Mouse (Mus musculus): ENCODE results near the gene Tcp11l2. TPM values are rescaled to one million over a fixed set of nuclear protein-coding genes. Genes with fewer than 3 reads are reported as not detected.

Tcp11l2 gene
- total RNA-seq, 1 experiment from 2014 or later = 168 TPM

DNA sequence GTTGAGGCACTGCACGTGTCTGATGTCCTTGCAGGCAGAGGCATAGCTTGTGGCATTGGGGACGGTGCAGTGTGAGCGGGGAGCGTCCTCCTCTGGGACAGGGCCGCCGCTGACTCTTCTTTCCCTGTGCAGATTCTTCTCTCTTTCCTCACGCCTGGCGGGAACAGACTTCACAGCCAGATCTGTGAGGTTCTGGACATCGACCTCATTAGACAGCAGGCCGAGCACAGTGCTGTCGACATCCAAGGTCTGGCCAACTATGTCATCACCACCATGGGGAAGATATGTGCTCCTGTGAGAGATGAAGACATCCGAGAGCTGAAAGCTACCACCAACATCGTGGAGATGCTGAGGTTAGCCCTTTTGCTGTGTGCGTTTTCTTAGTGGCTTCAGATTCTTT lies 14.5 kb downstream of the Tcp11l2 start:
- ATAC-seq (ENCODE audit: extremely low read depth, insufficient number of reproducible peaks, low FRiP score, poor library complexity, severe bottlenecking) = no peak

DNA sequence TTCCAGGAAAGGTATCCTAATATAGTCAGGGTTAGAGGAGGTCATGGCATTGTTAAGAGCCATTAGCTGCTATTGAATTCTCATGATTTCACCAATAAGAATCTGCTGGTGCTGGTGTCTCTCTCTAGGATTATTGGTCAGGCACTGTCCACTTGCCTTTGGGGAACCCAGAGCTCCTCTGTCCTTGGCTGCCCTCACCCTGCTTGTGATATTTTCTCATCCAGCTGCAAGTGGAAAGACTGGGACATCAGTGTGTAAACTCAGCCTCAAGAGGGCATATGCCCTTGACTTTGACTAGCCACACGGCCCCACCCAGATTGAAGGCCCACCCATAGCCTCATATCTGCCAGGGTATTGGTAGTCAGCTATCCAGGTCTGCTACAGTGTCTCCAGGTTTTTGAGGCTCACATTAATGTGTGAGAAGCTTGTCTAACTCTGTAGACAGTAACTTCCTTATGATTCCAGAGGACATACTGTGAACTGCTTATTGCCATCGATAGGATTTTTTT lies 15.3 kb downstream of the Tcp11l2 start:
- ATAC-seq (ENCODE audit: extremely low read depth, insufficient number of reproducible peaks, low FRiP score, poor library complexity, severe bottlenecking) = no peak

DNA sequence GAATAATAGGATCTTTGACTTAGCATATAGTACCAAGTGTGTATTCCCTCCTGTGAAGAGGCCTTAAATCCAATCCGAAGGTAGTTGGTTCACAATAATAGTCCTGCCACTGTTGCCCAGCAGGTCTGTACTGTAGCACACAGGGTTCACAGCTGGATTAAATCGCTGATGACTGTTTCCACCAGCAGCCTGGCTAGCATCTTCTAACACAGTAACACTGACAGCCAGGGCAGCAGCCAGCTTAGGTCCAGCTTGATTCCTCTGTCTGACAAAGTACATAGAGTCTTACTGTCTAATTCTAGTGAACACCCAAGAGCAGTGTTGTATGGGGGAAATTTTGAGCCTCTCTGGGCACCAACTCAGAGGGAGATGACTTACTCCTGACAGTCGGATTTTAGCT lies 16.3 kb downstream of the Tcp11l2 start:
- no peak for ATAC-seq (ENCODE audit: extremely low read depth, insufficient number of reproducible peaks, low FRiP score, poor library complexity, severe bottlenecking)

DNA sequence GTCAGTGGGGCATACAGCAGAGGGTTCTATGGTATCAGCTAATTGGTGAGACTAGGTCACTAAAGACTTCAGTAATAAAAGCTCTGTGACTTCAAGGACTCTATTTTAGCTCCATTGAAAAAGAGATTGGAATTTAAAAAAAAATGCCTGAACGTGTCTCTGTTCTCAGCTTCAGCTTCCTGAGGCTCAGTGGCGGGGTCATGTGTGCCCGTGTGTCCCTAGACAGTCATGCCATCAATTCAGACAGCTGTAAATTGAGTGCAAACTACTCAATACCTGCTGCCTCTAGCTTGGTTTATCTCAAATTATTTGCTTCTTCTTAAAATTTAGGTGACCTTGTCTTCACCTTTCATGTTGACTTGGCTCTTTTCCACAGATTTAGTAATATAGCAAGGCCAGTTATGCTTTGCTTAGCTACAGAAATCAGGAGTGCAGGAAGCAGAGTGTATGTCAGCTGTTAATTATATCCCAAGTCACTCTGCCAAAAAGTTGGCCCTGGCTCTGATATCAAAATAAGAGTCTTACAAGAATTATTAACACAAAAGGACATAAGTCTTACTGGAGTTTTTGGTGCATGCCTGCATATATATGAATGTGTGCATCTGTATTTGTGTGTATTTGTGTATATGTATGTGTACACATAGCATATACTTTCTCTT lies 20.8 kb downstream of the Tcp11l2 start:
- ATAC-seq (ENCODE audit: extremely low read depth, insufficient number of reproducible peaks, low FRiP score, poor library complexity, severe bottlenecking) = no peak

DNA sequence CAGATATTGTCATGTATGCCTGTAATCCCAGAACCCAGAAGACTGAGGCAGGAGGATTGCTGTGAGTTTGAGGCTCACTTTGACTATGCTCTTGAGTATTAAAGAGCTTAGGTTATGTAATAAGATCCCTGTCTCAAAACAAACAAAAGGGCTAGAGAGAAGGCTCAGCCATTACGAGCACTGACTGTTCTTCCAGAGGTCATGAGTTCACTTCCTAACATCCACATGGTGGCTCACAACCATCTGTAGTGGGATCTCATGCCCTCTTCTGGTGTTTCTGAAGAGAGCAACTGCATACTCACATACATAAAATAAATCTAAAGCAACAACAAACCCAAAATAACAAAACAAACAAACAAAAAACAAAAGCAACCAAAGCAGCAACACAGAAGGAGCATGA lies 21.7 kb downstream of the Tcp11l2 start:
- no peak for ATAC-seq (ENCODE audit: extremely low read depth, insufficient number of reproducible peaks, low FRiP score, poor library complexity, severe bottlenecking)

DNA sequence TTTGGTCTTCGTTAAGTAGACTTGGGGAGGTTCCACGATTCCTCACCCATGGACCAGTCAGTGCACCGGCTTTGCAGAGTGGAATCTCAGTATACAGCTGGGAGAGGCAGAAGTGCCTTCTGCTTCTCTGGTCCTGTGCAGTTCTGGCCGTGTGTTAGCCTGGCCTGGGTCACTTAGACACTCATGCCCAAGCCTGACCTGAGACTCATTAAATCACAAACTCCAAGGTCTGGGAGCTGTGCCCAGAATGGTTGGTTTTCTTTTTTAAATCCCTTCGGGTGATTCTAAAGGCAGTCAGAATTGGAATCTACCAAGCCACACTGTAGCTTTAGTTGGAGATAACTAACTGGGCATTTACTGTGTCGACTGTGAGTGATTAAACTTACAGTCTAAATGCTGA lies 23.7 kb downstream of the Tcp11l2 start:
- no peak for ATAC-seq (ENCODE audit: extremely low read depth, insufficient number of reproducible peaks, low FRiP score, poor library complexity, severe bottlenecking)

DNA sequence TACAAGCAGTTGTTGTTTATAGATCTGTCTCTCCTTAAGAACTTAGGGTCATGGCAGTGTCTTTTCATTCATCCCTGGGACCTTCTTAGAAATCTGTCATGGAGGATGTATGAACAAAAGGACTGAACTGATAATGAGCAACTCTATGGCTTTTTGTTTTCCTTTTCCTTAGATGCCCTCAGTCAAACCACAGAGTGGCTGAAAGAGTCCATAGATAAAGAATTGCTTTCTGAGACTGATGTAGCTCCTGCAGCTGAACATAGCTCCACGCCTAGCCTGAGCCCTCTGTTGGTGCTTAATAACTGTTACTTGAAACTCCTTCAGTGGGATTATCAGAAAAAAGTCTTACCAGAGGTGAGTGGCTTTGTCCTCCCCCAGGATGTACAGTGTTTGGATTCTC lies 27.9 kb downstream of the Tcp11l2 start:
- no peak for ATAC-seq (ENCODE audit: extremely low read depth, insufficient number of reproducible peaks, low FRiP score, poor library complexity, severe bottlenecking)

DNA sequence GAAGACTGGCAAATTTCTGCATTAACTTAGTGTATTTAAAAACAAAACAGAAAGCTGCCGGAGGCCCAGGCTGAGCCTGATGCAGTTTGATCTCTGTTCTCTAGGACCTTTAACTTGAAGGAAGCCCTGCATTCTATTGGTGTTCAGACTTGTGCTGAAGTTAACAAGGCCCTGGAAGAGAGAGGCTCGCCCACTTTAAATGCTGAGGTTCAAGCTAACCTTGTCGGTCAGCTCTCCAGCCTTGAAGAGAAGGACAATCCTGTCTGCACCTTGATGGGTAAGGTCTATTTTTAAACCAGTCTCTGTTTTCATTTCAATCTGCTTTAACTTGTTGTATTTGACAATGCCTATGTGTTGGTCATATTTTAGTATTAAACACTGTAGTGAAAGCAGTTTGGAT lies 31.9 kb downstream of the Tcp11l2 start:
- ATAC-seq (ENCODE audit: extremely low read depth, insufficient number of reproducible peaks, low FRiP score, poor library complexity, severe bottlenecking) = no peak

DNA sequence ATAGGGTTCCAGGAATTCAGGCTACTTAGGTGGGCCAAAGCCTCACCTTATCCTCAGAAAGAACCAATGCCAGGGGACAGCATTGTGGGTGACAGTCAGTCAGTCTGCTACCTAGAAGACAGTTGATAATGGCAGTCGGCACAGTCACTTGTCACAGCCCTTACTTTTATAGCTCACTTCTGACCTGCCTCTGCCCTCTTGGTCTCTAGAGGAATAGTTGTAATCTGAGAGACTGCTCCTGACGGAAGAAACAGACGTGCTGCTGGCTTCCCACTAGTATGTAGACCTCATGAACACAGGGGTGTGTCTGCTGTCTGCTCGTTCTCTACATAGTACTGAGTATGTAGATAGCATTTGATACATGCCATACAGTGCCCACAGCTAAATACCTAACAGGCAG lies 33.9 kb downstream of the Tcp11l2 start:
- ATAC-seq (ENCODE audit: extremely low read depth, insufficient number of reproducible peaks, low FRiP score, poor library complexity, severe bottlenecking) = no peak

DNA sequence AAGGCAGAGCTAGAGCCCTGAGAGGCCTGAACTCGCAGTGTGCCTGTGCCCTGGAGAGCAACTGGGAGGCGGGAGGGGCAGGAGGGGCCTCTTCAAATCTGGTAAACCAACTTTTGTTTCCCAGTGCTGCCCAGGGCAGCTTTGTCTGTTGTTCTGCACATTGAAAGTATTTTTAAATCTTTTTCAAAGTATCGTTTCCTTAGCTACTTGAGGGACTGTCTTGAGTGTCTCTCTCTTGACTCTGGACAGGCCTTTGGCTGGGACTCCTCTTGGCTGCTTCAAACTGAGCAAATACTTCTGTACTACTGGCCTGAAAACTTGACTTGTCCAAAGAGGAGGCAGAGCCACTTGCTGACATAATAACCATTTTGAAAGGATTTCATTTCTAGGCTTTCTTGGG lies 34.4 kb downstream of the Tcp11l2 start:
- ATAC-seq (ENCODE audit: extremely low read depth, insufficient number of reproducible peaks, low FRiP score, poor library complexity, severe bottlenecking) = no peak

DNA sequence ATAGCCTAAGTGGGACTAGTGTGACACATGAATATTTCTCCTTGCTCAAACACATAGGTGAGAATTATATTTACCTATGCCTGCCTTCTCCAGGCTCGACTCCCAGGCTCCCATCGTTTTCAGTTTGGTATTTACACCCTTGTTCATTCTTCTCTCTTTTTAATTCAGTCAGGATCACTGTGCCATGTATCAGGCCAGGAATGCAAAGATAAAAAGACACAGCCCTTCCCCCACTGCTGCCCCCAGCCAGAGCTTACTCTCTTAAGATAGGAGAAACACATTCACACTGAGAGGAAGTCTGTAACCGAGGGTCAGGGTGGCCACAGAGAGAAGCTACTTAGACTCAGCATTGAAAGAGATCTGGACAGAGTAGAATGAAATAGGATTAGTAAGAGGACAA lies 35.2 kb downstream of the Tcp11l2 start:
- no peak for ATAC-seq (ENCODE audit: extremely low read depth, insufficient number of reproducible peaks, low FRiP score, poor library complexity, severe bottlenecking)

DNA sequence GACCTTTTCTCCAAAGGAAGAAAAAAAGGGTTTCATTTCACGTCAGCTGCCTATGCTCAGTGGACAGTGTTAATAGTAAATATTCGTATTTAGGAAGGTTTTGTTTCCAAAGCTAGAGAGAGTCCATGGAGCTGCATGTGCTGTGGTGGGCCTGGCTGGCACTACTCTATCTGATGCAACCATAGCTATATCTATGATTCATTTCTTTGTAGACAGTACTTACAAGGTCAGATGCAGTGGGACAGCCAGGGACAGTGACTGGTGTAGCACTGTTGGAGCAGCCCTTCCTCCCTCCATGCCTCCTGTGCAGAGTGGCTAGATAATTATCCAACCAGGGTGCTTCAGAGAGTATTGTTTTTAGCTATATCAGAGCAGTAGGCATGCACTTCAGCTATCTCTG lies 35.9 kb downstream of the Tcp11l2 start:
- no peak for ATAC-seq (ENCODE audit: extremely low read depth, insufficient number of reproducible peaks, low FRiP score, poor library complexity, severe bottlenecking)

DNA sequence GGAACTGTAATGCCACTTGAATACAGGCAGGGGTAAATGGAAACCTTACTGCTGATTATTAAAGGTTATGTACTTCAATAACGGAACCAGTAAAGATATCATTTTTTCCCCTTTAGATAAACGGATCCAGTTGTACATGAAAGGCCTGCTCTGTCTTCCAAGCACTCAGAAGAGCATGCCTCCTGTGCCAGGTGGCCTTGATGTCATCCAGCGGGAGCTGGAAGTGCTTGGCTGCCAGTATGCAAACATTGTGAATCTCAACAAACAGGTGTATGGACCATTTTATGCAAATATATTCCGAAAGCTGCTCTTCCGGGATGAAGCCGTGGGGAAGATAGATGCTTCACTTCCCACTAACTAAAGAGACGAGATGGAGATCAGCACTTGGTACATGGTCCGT lies 36.9 kb downstream of the Tcp11l2 start:
- ATAC-seq (ENCODE audit: extremely low read depth, insufficient number of reproducible peaks, low FRiP score, poor library complexity, severe bottlenecking) = no peak

DNA sequence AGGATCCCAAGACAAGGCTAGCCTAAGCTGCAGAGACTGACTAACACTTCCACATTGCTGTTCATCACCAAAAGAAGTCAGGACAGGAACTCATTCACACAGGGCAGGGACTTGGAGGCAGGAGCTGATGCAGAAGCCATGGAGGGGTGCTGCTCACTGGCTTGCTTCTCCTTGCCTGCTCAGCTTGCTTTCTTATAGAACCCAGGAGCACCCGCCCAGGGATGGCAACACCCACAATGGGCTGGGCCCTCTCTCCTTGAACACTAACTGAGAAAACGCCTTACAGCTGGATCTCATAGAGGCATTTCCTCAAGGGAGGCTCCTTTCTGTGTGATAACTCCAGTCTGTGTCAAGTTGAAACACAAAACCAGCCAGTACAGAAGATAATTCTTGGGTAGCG lies 38.6 kb downstream of the Tcp11l2 start:
- ATAC-seq (ENCODE audit: extremely low read depth, insufficient number of reproducible peaks, low FRiP score, poor library complexity, severe bottlenecking) = no peak

DNA sequence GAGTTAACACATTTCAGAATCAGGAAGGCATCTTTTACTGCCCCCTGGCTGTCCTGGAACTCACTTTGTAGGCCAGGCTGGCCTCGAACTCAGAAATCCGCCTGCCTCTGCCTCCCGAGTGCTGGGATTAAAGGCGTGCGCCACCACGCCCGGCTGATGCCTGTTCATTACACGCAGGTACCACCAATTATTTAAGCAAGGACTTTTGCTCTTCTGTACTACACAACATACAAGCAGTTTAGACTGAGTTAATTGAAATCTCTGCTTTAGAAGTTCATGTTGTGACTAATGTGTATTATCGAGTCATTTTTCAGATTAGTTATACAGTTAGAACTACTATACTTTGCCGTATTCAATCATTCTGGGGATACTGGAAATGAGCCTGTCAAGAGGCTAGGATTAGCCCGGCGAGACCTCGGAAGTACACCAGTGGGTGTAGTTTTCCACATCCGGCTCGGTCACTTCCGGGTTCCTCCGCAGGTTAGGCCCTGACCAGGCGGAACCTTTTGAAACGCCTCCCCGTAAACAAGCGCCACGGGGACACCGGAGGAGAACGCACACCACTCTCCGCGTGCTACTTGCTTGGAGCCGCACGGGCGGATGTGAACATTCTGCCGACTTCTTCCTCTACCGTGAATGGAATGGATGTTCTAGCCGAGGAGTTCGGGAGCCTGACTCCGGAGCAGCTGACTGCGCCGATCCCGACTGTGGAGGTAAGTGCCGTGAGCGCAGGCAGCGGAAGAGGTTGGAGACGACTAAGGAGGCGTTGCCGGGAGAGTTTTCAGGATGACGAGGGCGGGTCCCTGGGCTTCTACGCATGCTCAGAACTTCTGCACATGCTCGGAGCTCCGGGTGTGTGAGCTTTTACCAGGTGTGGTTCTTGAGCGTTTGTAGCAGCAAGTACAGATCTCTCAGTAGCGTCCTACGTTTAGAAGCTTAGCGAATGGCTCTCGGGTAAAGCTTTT lies 45.7 kb downstream of the Tcp11l2 start, which contains the start of gene Polr3b:
TSS of gene Polr3b (plus strand) at position 467 of the 965 bp plus-strand sequence.
- peak; percentile 95 for ATAC-seq (ENCODE audit: extremely low read depth, insufficient number of reproducible peaks, low FRiP score, poor library complexity, severe bottlenecking)

DNA sequence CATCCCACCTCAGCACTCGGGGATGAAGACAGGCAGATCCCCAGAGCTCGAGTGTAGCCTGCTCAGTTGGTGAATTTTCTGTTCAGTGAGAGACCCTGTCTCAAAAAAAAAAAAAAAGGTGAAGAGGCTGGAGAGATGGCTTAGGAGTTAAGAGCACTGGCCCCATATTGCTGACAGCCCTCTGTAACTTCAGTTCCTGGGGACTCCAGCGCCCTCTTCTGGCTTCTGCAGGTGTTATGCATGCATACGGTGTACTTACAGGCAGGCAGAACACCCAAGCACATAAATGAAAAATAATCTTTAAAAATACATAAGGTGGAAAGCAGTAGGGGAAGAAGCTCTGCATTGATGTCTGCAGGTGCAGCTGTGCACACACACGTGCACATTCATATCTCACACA lies 54.8 kb downstream of the Tcp11l2 start:
- ATAC-seq (ENCODE audit: extremely low read depth, insufficient number of reproducible peaks, low FRiP score, poor library complexity, severe bottlenecking) = 0 out of 2 replicates have a peak, but pooled peaks have one; percentile 41

DNA sequence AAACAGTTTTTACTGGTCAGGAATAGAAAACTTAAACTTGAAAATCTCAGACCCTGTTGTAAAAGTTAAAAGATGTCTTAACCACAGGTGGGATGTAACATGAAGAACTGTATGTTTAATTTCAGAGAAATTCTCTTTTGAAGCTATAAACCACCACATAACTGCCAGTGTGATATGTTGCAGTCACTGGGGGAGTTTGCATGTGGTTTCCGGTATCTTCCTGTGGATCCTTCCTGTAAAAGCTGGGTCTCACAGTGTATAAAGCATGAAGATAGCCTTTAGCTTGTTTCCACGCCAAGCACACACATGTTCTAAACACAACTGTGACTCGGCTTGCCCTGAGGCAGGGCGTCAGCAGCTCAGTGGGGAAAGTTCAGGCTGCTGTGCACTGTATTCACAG lies 55.6 kb downstream of the Tcp11l2 start:
- ATAC-seq (ENCODE audit: extremely low read depth, insufficient number of reproducible peaks, low FRiP score, poor library complexity, severe bottlenecking) = no peak

DNA sequence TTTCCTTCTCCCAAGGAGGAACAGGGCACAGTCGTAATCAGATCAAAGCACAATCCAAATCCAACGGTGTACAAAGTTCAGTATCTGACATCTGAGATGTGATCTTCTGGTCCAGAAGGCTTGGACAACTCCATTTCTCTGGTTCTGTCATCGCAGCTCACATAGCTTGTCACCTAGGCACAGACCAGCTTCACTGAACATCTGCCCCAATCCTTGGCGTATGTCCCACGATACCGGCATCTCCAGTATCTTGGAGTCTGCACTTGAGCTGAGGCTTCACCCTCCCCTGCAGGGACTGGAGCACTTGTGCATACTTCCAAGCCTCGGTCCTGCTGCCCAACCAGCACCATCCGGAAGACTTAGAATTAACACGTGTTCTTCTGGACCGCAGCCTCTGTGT lies 60.2 kb downstream of the Tcp11l2 start:
- ATAC-seq (ENCODE audit: extremely low read depth, insufficient number of reproducible peaks, low FRiP score, poor library complexity, severe bottlenecking) = no peak

DNA sequence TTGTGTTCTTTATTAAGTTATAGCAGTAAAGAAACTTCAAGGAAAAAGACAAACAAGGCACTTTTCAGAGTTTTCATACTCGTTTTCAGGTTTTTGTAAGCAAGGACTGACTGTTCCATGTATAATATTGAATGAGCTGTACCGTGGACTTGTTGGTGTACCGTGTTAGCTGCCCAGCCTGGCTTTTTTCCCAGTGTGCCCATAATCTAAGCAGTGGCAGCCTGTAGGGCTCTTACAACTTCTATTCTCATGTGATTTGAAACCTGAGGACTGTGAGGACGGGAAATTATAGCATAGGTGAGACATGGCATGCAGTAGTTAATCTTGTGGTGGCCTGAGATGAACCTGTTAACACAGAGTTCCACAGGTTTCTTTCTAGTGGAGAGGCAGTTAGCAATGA lies 62.0 kb downstream of the Tcp11l2 start:
- ATAC-seq (ENCODE audit: extremely low read depth, insufficient number of reproducible peaks, low FRiP score, poor library complexity, severe bottlenecking) = no peak

All from neutrophil, adult 5-6 weeks (primary cell).